Mouse (Mus musculus) urinary bladder, postnatal 4 days (tissue): ENCODE results near the gene Olig1.

ENCODE experiments used
- DNase-seq, 2 experiments: peaks; one replicate each; pipeline ENCODE4 v3.0.0; 2021 to 2022; ENCODE audit warnings: low spot score in 2 of 2

Gene Olig1

DNA sequence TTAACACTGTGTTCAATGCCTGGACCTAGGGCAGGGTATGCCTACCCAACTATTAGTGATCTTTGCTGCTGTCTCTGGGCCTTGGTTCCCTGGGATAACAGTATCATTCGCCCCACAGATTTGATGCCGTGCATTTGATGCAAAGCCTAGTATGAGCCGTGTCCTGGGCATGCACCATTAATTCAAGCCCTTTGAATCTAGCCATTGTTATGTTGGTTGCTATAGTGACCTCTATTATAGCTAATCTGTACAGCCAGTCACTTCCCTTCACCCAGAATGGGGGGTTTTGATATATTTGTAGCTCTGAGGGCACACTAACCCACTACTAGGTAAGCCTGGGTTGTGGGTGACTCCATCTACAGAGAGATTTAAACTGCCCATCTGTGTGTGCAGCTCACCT is 40.3 kb downstream of the Olig1 start:
- no peak for DNase-seq

GRCm38 (mm10) chr16:91312921-91313320 is 43.3 kb downstream of the Olig1 start:
- DNase-seq: no peak

DNA sequence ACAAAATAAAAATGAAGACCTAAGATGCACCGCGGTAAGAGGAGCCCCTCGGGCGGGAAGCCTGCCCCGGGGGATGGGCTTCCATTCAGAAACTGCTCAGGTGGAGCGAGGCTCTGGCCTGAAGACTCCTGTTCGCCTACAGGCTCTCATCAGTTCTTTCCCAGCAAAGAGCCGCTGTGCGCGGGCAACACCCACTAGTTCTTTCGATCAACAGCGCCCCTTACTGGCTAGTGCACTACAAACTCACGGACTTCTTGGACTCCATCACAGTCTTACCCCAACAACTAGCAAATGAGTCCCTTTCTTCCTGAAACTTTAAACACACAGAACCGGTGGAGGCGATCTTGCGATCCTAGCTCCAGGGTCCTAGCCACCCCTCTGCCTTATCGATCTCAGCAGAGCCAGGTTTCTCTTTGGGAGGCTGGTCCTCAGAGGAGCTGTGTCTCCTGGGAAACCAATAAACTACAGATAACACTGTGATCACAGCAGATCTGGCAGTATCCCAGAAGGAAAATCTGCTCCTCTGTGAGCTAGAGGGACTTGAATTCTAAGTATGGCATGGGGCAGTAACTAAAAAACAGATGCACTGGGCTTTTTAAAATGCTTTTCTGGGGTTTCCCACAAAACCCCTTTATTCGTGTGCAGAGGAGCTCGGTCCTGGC is 44.7 kb downstream of the Olig1 start:
- DNase-seq: peak; percentile 34 to 69

GRCm38 (mm10) chr16:91320191-91320590 is 50.6 kb downstream of the Olig1 start:
- DNase-seq: no peak

GRCm38 (mm10) chr16:91320608-91321007 is 51.0 kb downstream of the Olig1 start:
- no peak for DNase-seq
